Mouse (Mus musculus) ZHBTc4 (cell line): ENCODE measurements at regions not wholly inside any gene's neighbourhood (a gene's known extent, or its start where the extent isn't known, plus 50 kb on each side); places are given as distances from the start of the nearest gene placed in this dataset.

Experiments
- DNase-seq: peaks from one replicate; pipeline ENCODE4 v3.0.0-alpha.2; 2011; ENCODE audit warnings: low read depth, low spot score

DNA sequence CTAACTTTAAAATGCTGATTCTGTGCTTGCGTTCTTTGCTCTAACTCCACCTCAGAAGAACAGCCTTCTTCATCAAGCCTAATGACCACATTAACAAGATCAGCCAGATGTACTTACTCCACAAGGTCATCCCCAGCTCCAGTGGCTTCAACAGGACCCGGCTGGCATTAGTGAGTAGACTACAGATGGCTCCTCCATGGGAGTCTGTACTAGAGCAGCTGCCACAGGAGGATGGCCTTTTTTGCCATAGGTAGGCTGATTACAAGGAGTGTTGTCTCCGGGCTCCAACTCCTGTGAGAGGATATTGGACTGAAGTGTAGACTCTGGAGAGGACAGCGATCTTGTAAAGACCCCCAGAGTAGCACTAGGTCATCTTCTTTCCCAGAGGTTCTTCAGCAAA is 729.7 kb downstream of the Galc start:
- DNase-seq = no peak

DNA sequence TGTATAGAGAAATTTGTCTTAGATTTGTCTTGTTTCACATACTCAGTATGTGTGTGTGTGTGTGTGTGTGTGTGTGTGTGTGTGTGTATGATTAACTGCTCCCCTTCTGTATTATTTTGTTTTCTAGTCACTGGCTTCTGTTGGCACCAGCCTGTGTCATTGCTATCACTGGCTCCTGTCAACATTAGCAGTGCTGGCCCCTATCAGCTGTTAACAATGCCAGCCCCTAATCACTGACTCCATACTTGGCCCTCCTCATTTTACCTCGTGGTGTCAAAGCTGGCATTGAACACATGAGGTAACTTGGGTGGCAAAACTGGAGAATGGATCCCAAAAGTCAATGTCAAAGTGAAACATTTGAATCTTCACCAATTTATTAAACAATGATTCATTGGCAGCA is 733.3 kb downstream of the Galc start:
- no peak for DNase-seq

DNA sequence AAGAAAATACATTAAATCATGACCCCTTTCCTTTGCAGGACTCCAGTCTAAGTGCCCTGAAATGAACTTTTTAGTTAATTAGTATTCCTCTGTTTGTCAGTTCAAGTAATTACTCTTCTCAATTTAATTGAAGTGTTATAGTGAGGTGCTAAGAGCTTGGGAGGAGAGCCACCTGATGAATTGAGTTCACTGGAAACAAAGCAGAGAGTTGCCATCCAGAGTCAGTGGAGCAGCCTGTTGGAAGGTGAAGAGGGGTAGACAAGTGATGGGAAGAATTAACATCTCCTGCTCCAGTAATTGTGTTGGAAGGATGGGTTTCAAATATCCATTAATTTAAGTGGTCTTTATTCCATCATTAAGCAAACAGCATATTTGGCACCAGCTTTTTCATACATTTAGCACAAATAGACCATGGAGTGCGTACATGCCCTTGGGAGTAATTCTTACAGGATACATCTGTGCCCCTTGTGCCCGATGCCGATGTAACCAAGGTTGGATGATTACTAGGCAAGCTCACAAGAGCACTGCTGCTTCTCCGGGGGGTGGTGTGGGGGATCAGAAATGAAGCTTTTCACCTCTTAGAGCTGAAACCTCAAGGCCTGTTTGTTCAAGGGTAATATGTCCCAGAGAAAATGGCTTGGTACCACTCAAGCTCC is 739.3 kb downstream of the Galc start:
- DNase-seq = no peak

DNA sequence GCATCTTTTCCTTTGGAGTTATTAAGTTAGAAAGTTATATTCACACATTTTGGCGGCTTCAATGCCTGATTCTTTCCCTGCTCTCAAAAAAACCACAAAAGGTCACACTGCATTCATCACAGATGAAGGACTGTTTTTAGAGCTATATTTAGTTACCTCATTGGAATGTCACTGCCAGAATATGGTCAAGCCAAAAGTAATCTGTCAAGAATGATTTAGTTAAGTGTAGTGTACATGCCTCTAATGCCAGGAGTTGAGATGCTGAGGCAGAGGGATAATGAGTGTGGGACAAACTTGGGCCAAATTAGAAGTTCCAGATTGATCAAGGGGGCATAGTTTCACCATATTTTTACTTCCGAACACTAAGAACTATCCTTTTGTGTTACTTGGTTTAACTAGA is 741.7 kb downstream of the Galc start:
- no peak for DNase-seq

DNA sequence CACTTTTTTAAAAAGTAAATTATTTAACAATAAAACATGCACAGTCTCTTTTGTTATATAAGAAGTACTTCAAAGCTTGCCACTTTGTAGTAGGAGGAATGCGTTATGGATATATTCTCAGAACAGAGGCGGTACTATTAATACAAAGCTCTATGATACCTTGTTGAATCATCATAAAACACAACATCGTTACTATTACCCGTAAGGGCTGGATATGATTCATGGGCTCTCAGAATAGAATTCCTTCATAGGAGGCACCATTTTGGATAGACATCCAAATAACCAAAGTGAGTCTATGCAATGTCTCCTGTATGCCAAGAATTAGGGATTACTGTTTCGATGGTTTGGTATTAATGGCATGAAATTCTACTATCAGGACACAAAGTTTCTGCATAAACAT is 743.5 kb downstream of the Galc start:
- DNase-seq = no peak

DNA sequence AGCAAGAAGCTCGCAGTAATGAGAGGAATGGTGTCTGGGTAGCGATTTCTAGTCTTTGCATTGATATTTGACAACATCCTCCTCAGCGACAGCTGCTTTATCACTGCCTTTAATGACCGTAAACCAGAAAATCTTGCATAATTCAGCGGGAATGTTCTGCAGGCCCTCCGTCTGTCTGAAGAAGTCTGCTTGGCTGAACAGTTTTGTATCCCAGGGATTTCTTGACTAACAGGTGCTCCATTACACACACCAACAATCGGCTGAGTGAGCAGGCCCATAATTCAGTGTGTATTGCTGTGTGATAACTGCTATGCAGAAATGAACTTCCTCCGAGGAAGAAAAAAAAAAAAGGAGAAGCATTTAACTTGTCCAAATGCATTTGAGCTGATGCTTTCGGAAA is 747.4 kb downstream of the Galc start:
- DNase-seq = no peak

DNA sequence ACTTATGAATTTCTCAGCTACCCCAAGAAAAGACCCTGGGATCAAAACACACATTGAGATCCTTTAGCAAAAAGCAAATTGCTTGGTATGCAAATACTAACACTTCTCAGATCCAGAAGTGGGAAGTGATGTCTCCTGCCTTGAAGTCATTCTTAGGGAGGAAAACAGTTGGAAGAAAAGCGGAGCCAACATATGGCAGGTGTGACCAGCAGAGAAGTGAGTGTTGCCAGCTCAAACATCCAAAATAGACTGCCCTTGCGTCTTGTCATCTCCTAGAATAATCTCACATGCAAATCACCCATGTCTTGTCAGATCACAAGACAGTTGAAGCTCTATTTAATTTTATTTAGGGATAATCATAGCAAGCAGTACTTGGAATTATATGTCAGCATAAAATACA is 757.8 kb downstream of the Galc start:
- no peak for DNase-seq

DNA sequence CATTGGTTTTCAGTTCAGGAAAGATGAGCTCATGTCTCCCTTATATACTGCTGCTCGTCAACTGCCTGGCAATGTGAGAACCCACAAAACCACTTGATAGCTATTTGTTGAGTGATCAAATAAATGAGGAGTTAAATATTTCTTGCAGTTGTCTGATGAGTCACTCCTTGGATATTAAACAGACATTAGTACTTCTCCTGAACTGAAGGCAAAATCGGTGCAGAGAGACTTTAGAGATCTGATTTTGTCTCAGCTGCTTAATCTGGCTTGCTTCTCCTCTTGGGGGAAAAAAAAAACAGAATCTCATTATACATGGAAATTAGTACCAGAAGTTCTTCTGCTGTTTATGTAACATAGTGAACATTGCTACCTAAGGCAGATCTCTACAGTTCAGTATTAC is 775.7 kb downstream of the Galc start:
- DNase-seq = no peak

DNA sequence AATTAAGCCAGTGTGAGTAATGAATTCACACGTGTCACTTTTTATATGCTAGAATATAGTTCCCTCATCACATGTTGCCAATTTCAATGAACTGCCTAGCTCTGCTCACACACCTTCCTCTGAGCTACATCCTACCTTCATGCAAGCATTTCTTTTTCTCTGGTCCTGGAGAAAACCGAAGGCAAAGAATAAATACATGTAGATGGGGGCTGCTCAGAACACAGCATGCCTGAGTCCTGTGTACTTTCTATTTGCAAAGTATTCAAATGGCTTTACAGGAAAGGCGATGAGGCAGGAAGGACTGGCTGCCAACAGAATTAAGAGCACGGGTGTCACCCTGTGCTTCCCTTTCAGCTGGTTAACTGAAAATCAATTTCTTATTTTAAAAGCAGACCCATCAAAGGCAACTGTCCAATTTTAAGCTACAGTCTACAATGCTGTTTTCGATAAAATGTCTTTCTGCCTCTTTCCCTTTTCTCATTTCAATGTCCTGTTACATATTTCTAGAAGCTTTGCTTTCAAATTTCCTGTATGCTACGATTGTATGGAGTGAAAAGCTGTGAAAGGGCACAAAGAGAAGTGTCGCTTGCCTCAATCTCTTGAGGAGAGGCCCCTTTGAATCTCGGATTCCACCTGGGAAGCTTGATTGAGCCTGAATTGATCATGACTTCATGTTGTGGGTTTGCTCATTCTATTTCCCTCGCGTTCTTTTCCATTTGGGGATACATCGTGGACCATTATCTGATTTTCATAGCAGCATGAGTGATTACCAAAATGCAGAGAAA is 782.6 kb downstream of the Galc start:
- no peak for DNase-seq

DNA sequence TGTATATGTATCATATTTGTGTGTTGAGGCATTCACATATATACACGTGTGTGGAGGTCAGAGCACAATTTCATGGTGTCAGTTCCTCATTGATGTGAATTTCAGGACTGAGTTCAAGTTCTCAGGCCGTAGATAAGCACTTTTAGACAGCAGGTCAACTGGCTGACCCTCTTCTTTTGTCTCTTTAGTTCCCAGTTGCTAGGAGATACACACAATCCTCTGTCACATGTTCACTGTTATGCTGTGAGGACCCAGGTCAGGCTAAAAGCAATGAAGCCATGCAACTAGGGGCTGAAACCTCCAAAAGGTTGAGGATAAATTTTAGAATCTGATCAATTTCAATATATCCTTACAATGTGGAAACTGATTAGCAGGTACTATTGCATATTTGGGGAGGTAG is 783.5 kb downstream of the Galc start:
- no peak for DNase-seq

DNA sequence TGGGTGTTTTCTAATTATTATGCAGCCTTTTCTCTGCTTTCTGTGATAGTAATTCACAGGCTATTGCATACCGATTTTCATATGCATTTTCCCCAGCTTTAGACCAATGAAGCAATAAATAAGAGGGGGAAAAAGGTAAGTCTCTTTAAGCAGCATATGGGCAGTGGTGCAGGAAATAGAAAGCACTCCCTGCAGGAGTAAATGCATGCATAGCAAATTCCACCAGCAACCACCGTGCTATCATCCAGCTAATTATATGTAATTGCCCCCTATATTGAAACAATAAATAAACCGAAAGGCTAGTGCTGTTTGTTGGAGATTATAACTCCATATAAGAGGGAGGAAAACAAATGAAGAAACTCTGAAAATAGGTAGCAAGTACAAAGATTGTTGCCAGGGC is 790.1 kb downstream of the Galc start:
- no peak for DNase-seq

DNA sequence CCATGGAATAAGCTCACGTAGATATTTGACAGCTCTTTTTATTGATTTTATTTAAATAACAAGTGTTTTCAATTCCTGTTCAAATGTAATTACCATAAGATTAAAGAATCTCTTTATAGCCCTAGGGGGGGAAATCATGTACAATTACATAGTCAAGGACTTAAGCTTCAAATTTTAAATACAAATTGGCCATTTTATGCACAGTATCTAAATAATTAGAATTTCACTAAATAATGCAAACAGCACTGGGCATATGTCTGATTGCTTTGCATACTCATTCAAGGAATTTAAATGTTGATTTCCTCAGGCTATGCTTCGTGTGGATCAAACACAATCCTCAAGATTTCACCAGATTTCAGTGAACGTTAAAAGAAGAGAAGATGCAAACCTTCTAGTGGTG is 823.1 kb downstream of the Galc start:
- no peak for DNase-seq

DNA sequence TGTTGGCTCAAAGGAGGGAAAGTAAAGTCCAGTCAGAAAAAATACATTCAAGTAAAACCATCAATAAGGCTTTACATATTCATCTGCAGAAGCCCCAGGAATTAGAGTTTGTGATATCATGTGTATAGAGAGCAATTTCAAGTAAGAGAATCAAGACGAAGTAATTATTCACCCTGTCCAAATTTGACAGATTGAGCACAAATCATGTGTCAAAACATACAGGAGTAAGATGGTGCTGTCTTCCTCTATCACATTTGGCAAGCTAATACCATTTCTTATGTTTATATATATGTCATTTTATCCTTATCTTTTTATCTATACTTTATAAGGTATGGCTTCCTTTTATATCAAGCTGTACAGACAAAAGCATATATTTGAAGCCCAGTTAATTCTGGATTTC is 825.2 kb downstream of the Galc start:
- no peak for DNase-seq

DNA sequence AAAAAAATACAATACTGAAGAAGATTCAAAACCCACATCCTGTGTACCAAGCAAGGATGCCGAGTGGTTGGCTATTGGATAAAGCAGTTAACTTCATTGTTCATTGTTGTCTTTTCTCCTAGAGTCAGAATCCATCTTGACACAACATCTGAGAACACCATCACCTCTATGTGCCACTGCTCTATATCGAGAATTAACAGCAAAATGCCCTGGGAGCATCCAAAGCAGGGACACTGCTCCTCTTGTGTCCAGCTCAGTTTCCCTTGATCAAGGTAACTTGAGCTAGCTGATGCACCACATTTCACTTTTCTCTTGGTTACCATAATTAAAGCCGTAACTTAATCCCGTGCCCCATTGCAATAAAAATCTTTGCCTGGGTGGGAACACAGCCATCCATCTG is 826.6 kb downstream of the Galc start:
- DNase-seq = no peak

DNA sequence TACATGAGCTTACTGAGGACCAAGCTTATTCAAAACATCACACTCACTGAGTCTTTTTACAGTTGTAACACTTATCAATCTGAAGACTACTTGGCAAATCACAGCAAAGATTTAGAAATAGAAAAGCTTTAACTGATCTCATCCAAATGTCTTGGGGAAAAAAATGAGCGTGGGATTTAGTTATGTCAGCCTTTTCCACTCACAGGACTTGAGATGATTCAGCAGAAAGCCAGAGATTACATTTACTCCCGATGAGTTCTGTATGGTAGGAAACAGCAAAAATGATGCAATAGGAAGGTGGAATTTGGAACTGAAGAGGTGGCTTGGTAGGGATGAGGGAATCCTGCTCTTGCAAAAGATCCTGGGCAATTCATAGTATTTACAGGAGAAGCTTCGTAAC is 831.0 kb downstream of the Galc start:
- no peak for DNase-seq

DNA sequence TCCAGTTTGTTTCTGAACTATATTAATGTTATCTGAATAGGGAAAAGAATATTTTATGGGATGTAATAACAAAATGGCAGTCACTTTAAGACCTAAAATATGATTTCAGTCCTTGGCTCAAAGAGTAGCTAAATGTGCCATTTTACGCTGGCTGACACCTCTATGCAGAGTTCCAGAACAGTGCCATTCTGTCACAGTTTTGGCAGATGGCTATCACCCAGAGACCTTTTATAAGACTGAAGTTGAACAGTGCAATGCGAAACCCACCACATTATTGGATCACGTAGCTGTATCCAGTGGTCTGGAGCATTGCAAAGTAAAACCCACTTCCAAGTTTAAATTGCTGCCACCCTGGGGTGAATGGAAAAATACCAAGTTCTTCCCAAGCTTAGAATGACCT is 834.5 kb downstream of the Galc start:
- no peak for DNase-seq

DNA sequence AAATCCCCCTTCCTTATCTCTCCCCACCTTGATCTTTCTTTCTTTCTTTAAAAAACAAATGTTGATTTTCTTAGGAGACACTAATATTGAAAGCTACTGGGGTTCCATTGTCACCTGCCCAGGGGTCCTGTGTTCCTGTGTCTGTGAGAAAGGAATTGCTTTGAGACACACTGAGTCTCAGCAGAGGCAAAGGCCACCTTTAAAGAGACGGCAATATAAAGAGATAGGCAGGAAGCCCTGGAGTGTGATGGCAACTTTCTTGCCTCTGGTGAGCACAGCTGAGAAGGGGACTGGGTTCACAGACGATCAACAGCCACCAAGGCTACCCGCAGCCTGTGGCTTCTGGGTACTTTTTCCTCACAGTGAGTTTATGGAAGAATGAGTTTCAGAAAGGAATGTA is 855.8 kb downstream of the Galc start:
- peak; percentile 35 for DNase-seq

DNA sequence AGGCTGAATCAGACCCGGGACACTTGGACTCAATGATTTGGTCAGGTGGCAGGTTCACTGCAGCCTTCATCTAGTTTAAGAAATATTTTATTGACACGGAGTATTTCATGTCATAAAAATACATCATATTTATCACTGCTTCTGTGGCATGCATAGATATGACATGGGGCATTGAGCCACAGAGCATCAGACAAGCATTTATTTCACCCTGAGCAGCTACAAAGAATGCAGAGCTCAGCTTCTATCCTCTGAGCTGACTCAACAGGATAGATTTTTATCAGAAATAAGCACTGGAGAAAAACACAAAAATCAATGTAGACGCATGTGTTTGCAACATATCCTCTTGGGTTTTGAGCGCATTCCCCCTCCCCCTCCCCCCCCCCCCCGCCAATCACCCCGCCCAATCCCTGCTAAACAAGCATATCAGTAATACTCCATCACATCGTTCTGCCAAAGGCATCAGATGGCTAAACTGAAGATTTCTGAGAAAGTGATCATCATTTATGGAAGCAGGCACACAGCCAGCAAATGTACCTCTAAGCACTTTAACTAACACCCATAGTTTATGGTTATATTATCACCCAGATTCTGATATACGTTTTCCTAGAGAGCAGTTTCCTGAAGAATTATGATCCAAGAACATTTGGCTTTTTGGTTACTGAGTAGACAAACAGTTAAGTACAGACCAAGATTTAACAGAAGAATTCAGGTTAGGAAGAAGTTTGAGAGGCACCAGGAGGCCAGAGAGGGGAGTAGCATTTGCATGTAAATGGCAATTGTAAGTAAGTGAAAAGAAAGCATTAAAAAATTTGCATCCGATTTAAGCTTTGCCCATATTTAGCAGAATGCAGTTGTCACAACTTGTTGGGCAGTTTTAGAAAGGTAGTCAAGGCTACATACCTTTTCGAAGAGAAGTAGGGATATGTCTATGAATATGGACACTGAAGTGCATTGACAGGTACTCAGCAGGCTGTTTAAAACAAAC is 856.6 kb downstream of the Galc start:
- peak; percentile 36 for DNase-seq

DNA sequence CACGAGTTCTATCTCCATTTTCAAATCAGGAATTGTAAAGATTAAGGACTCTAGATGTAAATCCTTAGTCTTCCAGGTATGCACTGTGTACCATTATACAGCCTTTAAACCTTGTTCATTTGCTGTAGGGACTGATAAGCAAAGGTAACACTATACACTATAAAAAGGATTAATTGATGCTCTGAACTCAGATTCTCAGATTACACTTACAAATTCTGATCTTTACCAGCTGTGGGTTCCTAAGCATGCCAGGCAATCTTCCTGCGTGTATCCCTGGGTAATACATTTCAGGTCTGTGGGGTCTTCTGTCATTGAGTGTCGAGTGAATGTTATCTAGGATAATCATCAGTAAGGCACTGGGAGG is 860.7 kb downstream of the Galc start:
- no peak for DNase-seq

DNA sequence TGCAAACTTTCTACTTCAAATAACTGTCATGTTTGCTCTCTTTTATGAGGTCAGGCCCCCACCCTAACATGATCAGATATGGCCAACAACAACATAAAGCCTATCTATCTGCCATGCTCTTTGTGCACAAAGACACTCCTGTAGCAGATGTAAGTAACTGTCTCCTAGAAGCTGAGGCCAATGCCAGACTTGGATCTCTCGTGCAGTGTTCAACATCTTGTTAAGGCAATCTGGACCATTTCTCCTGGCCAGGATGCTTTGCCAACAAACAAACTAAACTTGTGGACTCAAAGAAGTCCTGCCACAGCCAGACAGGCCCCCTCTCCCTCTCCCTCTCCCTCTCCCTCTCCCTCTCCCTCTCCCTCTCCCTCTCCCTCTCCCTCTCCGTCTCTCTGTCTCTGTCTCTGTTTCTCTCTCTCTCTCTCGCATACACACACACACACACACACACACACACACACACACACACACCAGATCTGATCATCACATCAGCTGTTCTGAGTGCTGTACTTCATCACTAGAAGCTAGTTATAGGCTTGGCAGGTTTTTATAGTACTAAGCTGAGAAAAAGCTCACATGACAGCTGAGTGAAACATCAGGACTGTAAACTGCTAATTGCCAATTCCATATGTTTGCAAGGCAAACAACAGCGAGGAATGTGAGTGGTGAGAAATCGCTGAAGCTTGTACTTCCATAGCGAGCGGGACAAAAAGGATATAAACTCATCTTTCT is 861.2 kb downstream of the Galc start:
- no peak for DNase-seq

DNA sequence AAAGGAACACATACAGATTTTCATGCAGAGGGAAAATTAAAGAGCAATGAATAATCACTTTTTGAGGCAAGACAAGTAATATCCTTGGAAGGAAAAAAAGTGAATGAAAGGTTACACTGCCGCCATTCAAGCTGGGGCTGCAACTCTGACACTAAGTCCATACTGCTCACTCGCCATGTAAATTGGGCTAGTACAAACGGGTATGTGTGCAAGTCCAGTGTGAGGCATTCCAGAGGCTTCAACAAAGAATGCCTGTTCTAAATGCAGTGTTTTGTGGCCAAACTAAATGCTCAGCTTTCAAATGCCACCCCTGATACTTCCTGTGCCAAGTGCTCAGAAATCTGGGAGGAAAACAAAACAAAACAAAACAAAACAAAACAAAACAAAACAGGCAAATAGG is 897.5 kb downstream of the Galc start:
- DNase-seq = no peak

DNA sequence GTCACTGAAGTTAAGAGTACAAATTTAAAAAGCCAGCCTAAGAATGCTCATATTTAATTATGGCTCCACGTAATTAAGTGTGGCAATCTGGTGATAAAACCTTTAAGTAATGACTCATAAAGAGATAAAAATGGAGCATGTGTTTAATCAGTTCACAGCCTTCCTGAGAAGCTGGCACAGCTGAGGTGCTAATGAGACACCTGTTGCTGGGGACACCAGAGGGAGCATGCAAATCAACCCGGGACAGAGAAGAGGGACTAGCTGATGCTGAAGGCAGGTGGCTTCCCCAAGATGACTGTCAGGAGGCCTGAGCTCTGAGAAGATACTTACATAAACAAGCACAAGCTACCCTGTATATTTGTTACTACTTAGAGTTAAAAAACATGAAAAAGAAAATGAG is 898.6 kb downstream of the Galc start:
- no peak for DNase-seq
